ENCODE assay signal across 10 mouse cellular contexts in genomic region chr6:91414890-91415289, GRCm38 (mm10). TPM values are rescaled to one million over a fixed set of nuclear protein-coding genes. Genes with fewer than 3 reads are reported as not detected.
A peak's percentile ranks its signal among the peaks of the same experiment; 100 is the strongest.
DNase-seq lines count a peak whose midpoint lies in the region; ATAC-seq and TF ChIP-seq lines count a peak whose summit lies in the region.
"Had no signal": no experiment of that assay in that cellular context is flagged by ENCODE, and none has a peak within 500 bp of the region (broad histone marks: within the 10 kb centered on the region; RNA-seq: fewer than 3 reads in every experiment).

No protein-coding gene starts in this region.

- TF ChIP-seq EP300 in liver, postnatal 0 days (IDR thresholded peaks at IDR 0.05; ENCODE audit: low read depth): no peak

- H3K4me2 ChIP-seq in forebrain, embryonic 12.5 days: no peak overlapping the region
- H3K4me2 ChIP-seq in embryonic facial prominence, embryonic 12.5 days (replicated peaks): no peak overlapping the region
- H3K4me2 ChIP-seq in liver, postnatal 0 days (ENCODE audit: low read depth, low read length): no peak overlapping the region
- H3K4me2 ChIP-seq: midbrain, embryonic 12.5 days had no signal

- H3K9ac ChIP-seq in forebrain, embryonic 12.5 days: no peak overlapping the region
- no peak overlapping the region for H3K9ac ChIP-seq in embryonic facial prominence, embryonic 12.5 days
- no peak overlapping the region for H3K9ac ChIP-seq in liver, postnatal 0 days (replicated peaks)
- H3K9ac ChIP-seq: midbrain, embryonic 12.5 days had no signal

- 8% methylated on average over 4 of the region's 4 CpGs for WGBS in forebrain, embryonic 10.5 days
- WGBS in forebrain, embryonic 12.5 days: 3% methylated on average over 4 of the region's 4 CpGs
- 3% methylated on average over 4 of the region's 4 CpGs for WGBS in lung, adult 2 months
- WGBS in embryonic facial prominence, embryonic 12.5 days: 3% methylated on average over 4 of the region's 4 CpGs
- 4% methylated on average over 4 of the region's 4 CpGs for WGBS in liver, postnatal 0 days (ENCODE audit: insufficient replicate concordance)

- TF ChIP-seq POLR2A in lung, adult 2 months (IDR thresholded peaks at IDR 0.05; ENCODE audit: borderline replicate concordance, extremely low read depth, low read depth, low read length): no peak

- H3K4me1 ChIP-seq in forebrain, embryonic 10.5 days: peaks cover 22% of the 10 kb centered on the region
- peaks cover 18% of the 10 kb centered on the region for H3K4me1 ChIP-seq in forebrain, embryonic 12.5 days
- no peaks in the 10 kb centered on the region for H3K4me1 ChIP-seq in lung, adult 2 months (ENCODE audit: control insufficient read depth, insufficient read depth, low read length)
- peaks cover 12% of the 10 kb centered on the region for H3K4me1 ChIP-seq in embryonic facial prominence, embryonic 12.5 days
- H3K4me1 ChIP-seq in liver, postnatal 0 days (ENCODE audit: insufficient read depth): peaks cover 4% of the 10 kb centered on the region; the same call in 1 of the 2 replicates

- H3K4me3 ChIP-seq in forebrain, embryonic 10.5 days: no peak overlapping the region
- no peak overlapping the region for H3K4me3 ChIP-seq in forebrain, embryonic 12.5 days (replicated peaks)
- H3K4me3 ChIP-seq in lung, adult 2 months (replicated peaks; ENCODE audit: extremely low read depth, low read depth, low read length): no peak overlapping the region
- no peak overlapping the region for H3K4me3 ChIP-seq in embryonic facial prominence, embryonic 12.5 days
- H3K4me3 ChIP-seq in liver, postnatal 0 days (ENCODE audit: low read depth, low read length): no peak overlapping the region
- H3K4me3 ChIP-seq: midbrain, embryonic 12.5 days had no signal

- H3K27me3 ChIP-seq in forebrain, embryonic 10.5 days (ENCODE audit: poor library complexity, severe bottlenecking): peaks cover 80% of the 10 kb centered on the region
- peaks cover 65% of the 10 kb centered on the region for H3K27me3 ChIP-seq in forebrain, embryonic 12.5 days
- peaks cover 58% of the 10 kb centered on the region for H3K27me3 ChIP-seq in embryonic facial prominence, embryonic 12.5 days
- H3K27me3 ChIP-seq in liver, postnatal 0 days (ENCODE audit: insufficient read depth, low read length): peaks cover 39% of the 10 kb centered on the region

- DNase-seq in forebrain, embryonic 10.5 days (ENCODE audit: extremely low spot score, low spot score): peak; percentile 68
- peak; percentile 33 for DNase-seq in lung, adult 2 months
- no peak for DNase-seq in lung, postnatal 25 days (ENCODE audit: low spot score)
- DNase-seq in adrenal gland, postnatal 14 days: peak; percentile 46
- DNase-seq in liver, postnatal 0 days: peak; percentile 64
- DNase-seq in thymus, postnatal 14 days: peak; percentile 39

- TF ChIP-seq CTCF in lung, adult 2 months (IDR thresholded peaks at IDR 0.05; ENCODE audit: insufficient read depth, low read length): peak; percentile 67
- TF ChIP-seq CTCF in liver, postnatal 0 days (IDR thresholded peaks at IDR 0.05; ENCODE audit: low read depth): peak; percentile 65

- H3K27ac ChIP-seq in forebrain, embryonic 10.5 days: no peak overlapping the region
- no peak overlapping the region for H3K27ac ChIP-seq in forebrain, embryonic 12.5 days
- H3K27ac ChIP-seq in embryonic facial prominence, embryonic 12.5 days: no peak overlapping the region
- no peak overlapping the region for H3K27ac ChIP-seq in liver, postnatal 0 days (ENCODE audit: low read depth)
- H3K27ac ChIP-seq: midbrain, embryonic 12.5 days had no signal

- no peaks in the 10 kb centered on the region for H3K36me3 ChIP-seq in forebrain, embryonic 10.5 days (replicated peaks)
- no peaks in the 10 kb centered on the region for H3K36me3 ChIP-seq in forebrain, embryonic 12.5 days (replicated peaks)
- H3K36me3 ChIP-seq in embryonic facial prominence, embryonic 12.5 days: no peaks in the 10 kb centered on the region
- no peaks in the 10 kb centered on the region for H3K36me3 ChIP-seq in liver, postnatal 0 days (replicated peaks; ENCODE audit: insufficient read depth, low read length)
- H3K36me3 ChIP-seq: midbrain, embryonic 12.5 days had no signal

- no peak for ATAC-seq in forebrain, embryonic 12.5 days (ENCODE audit: low FRiP score)
- ATAC-seq in embryonic facial prominence, embryonic 12.5 days (ENCODE audit: insufficient number of reproducible peaks, insufficient read depth, low FRiP score, low TSS enrichment): peak; percentile 31; the same call in 1 of the 2 replicates
- ATAC-seq in liver, postnatal 0 days: no peak

- no peaks in the 10 kb centered on the region for H3K9me3 ChIP-seq in forebrain, embryonic 10.5 days
- H3K9me3 ChIP-seq in forebrain, embryonic 12.5 days: no peaks in the 10 kb centered on the region
- H3K9me3 ChIP-seq in embryonic facial prominence, embryonic 12.5 days: no peaks in the 10 kb centered on the region
- H3K9me3 ChIP-seq in liver, postnatal 0 days (ENCODE audit: low read length): no peaks in the 10 kb centered on the region
- H3K9me3 ChIP-seq: midbrain, embryonic 12.5 days had no signal

RNA-seq across cellular contexts. Expression of gene Wnt7a, which starts 3.7 kb away (rescaled TPM):
- polyA plus RNA-seq in forebrain, embryonic 10.5 days (2016; fragmentation: Nextera tagmentation; extraction: Ambion mirVana): 10.9 and 11.0 TPM in 2 replicates
- 16.0 and 22.0 TPM in 2 replicates for polyA plus RNA-seq in forebrain, embryonic 12.5 days (2016; fragmentation: Nextera tagmentation; extraction: Ambion mirVana)
- 9.7 and 10.8 TPM in 2 replicates for polyA plus RNA-seq in lung, adult 2 months (2012; rRNA removed)
- total RNA-seq in adrenal gland, postnatal 14 days (2021): not detected in 2 replicates
- polyA plus RNA-seq in embryonic facial prominence, embryonic 12.5 days (2016; fragmentation: Nextera tagmentation; extraction: Ambion mirVana): 1.6 and 3.6 TPM in 2 replicates
- 0.04 TPM in 1 of 2 replicates, not detected in the other for polyA plus RNA-seq in liver, postnatal 0 days (2015; fragmentation: Nextera tagmentation; extraction: Ambion mirVana)
- total RNA-seq: heart, postnatal 36 days had no signal

RNA-seq across cellular contexts. Expression of gene Chchd4, which starts 58.5 kb away (rescaled TPM):
- polyA plus RNA-seq in forebrain, embryonic 10.5 days (2016; fragmentation: Nextera tagmentation; extraction: Ambion mirVana): 40.9 TPM in 2 replicates
- polyA plus RNA-seq in forebrain, embryonic 12.5 days (2016; fragmentation: Nextera tagmentation; extraction: Ambion mirVana): 23.9 and 24.2 TPM in 2 replicates
- 3.5 and 4.4 TPM in 2 replicates for polyA plus RNA-seq in lung, adult 2 months (2012; rRNA removed)
- total RNA-seq in adrenal gland, postnatal 14 days (2021): 16.2 and 20.0 TPM in 2 replicates
- 21.1 and 21.5 TPM in 2 replicates for polyA plus RNA-seq in embryonic facial prominence, embryonic 12.5 days (2016; fragmentation: Nextera tagmentation; extraction: Ambion mirVana)
- polyA plus RNA-seq in liver, postnatal 0 days (2015; fragmentation: Nextera tagmentation; extraction: Ambion mirVana): 10.7 and 11.3 TPM in 2 replicates

RNA-seq across cellular contexts. Expression of gene Tmem43, which starts 58.6 kb away (rescaled TPM):
- polyA plus RNA-seq in forebrain, embryonic 10.5 days (2016; fragmentation: Nextera tagmentation; extraction: Ambion mirVana): 70.6 and 72.1 TPM in 2 replicates
- 60.8 and 68.8 TPM in 2 replicates for polyA plus RNA-seq in forebrain, embryonic 12.5 days (2016; fragmentation: Nextera tagmentation; extraction: Ambion mirVana)
- 65.2 and 79.5 TPM in 2 replicates for polyA plus RNA-seq in lung, adult 2 months (2012; rRNA removed)
- total RNA-seq in adrenal gland, postnatal 14 days (2021): 27.6 and 34.2 TPM in 2 replicates
- polyA plus RNA-seq in embryonic facial prominence, embryonic 12.5 days (2016; fragmentation: Nextera tagmentation; extraction: Ambion mirVana): 62.2 and 63.0 TPM in 2 replicates
- polyA plus RNA-seq in liver, postnatal 0 days (2015; fragmentation: Nextera tagmentation; extraction: Ambion mirVana): 6.9 and 8.1 TPM in 2 replicates
